Mouse (Mus musculus) lung, postnatal 0 days (tissue): Measurements from ENCODE around the gene Gm10491.

Experiments
- CTCF ChIP-seq: IDR thresholded peaks from 2 replicates; pipeline ENCODE4 v1.5.1; 2016; ENCODE audit warnings: antibody characterized with exemption, mild to moderate bottlenecking
- EP300 ChIP-seq: IDR thresholded peaks from 2 replicates; pipeline ENCODE4 v1.6.1; 2016; ENCODE audit warnings: antibody characterized with exemption, mild to moderate bottlenecking, control low read depth

DNA sequence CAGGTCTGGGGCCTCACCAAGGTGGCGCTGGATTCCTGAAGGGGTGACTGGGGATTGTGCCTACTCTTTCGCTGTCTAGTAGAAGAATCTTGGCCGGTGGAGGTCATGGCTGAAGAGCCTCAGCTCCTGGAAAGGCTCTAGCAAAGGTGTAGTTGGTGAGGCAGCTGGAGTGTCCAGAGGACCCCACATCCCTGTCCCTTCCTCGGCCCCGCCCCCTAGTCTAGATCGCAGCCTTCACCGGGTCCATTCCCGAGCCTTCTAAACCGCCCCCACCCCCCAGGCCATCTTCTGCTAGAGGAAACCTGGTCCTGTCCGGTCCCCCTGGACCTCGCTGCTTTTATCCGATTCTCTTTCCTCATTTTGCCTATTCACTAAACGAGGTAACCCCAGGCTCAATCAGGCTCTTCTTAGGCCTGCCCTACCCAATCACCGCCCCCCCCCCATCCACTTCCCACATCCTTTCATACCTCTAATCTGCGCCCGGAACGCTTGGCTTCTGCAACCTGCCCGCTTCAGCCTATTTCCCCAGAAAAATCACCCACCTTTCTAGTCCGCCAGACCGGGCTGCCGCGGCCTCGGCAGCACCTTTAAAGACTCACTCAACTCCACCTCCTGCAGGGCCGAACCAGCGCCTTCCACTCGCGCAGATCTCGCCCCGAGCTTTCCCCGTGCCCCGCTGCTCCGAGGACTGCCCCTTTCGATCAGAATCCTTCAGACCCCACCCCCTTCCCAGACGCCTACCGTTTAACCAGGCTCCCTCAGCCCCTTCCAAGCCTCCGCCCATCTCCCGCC, 39.7 kb upstream of the Gm10491 start, which contains the start of gene Hdac6:
- no peak for TF ChIP-seq EP300
- TF ChIP-seq CTCF, result no peak
